In genomic region chr3:9608441-9608905, GRCm38 (mm10) we compare ENCODE assay signal across 7 mouse cellular contexts. TPM values are rescaled to one million over a fixed set of nuclear protein-coding genes. Genes with fewer than 3 reads are reported as not detected.
A peak's percentile ranks its signal among the peaks of the same experiment; 100 is the strongest.
DNase-seq lines count a peak whose midpoint lies in the region; ATAC-seq and TF ChIP-seq lines count a peak whose summit lies in the region.

No protein-coding gene starts in this region.

- no peak for TF ChIP-seq CTCF in ES-Bruce4 (IDR thresholded peaks at IDR 0.05; ENCODE audit: low read depth, low read length)

- under 1% methylated on average over 16 of the region's 16 CpGs for WGBS in hindbrain, embryonic 11.5 days

- no peaks in the 10 kb centered on the region for H3K27me3 ChIP-seq in ES-Bruce4 (ENCODE audit: control insufficient read depth, insufficient read depth, low read length, poor library complexity, severe bottlenecking)
- H3K27me3 ChIP-seq in hindbrain, embryonic 11.5 days (ENCODE audit: control insufficient read depth, insufficient read depth, low read length), result no peaks in the 10 kb centered on the region

- H3K9me3 ChIP-seq in ES-Bruce4 (replicated peaks; ENCODE audit: control insufficient read depth, insufficient read depth, low read length, poor library complexity, severe bottlenecking), result no peaks in the 10 kb centered on the region
- no peaks in the 10 kb centered on the region for H3K9me3 ChIP-seq in hindbrain, embryonic 11.5 days (ENCODE audit: control insufficient read depth, low read length)

- peak overlapping the region; percentile 97 for H3K4me3 ChIP-seq in ES-Bruce4 (ENCODE audit: low read depth, low read length)
- peak overlapping the region; percentile 82 for H3K4me3 ChIP-seq in hindbrain, embryonic 11.5 days (ENCODE audit: low read depth, low read length)

- peak; percentile 36 for TF ChIP-seq POLR2A in ES-Bruce4 (IDR thresholded peaks at IDR 0.05; ENCODE audit: insufficient read depth, low read length)

- peak; percentile 25; the same call in 1 of the 2 replicates for ATAC-seq in hindbrain, embryonic 11.5 days (ENCODE audit: low FRiP score)

- 0 out of 2 replicates have a peak, but pooled peaks have one; percentile 62 for TF ChIP-seq EP300 in ES-Bruce4 (IDR thresholded peaks at IDR 0.05; ENCODE audit: insufficient read depth, low read depth, low read length)

- no peaks in the 10 kb centered on the region for H3K36me3 ChIP-seq in ES-Bruce4 (ENCODE audit: control insufficient read depth, insufficient read depth, low read length, poor library complexity, severe bottlenecking)
- no peaks in the 10 kb centered on the region for H3K36me3 ChIP-seq in hindbrain, embryonic 11.5 days (ENCODE audit: control insufficient read depth, insufficient read depth, low read length)

- peak overlapping the region; percentile 48 for H3K27ac ChIP-seq in ES-Bruce4 (ENCODE audit: insufficient read depth, low read length)
- H3K27ac ChIP-seq in hindbrain, embryonic 11.5 days (ENCODE audit: low read depth, low read length), result peak overlapping the region; percentile 95

- H3K4me1 ChIP-seq in ES-Bruce4 (ENCODE audit: control insufficient read depth, insufficient read depth, low read length), result peaks cover 12% of the 10 kb centered on the region
- peaks cover 8% of the 10 kb centered on the region for H3K4me1 ChIP-seq in hindbrain, embryonic 11.5 days (replicated peaks; ENCODE audit: control insufficient read depth, insufficient read depth, low read length)

- DNase-seq in WW6 (ENCODE audit: low read depth, low spot score), result peak; percentile 63
- DNase-seq in fibroblast of lung, adult 2 months (ENCODE audit: low read depth), result peak; percentile 40
- DNase-seq in hindbrain, embryonic 11.5 days (ENCODE audit: low spot score), result no peak
- peak; percentile 20 to 50 for DNase-seq in layer of hippocampus, postnatal 25 days (ENCODE audit: extremely low spot score in 1 of 2, low spot score in 1 of 2)
- peak; percentile 57 to 68 for DNase-seq in lung, postnatal 4 days
- peak; percentile 43 for DNase-seq in right cerebral cortex, postnatal 14 days

- H3K4me2 ChIP-seq in hindbrain, embryonic 11.5 days (replicated peaks; ENCODE audit: low read depth, low read length), result peak overlapping the region; percentile 81

- H3K9ac ChIP-seq in ES-Bruce4 (ENCODE audit: low read depth, poor library complexity, severe bottlenecking), result peak overlapping the region; percentile 99
- H3K9ac ChIP-seq in hindbrain, embryonic 11.5 days (ENCODE audit: low read depth, low read length), result peak overlapping the region; percentile 95

RNA-seq across cellular contexts. Expression of gene Zfp704, which starts 1.4 kb away (rescaled TPM):
- polyA plus RNA-seq in ES-Bruce4 (2011; ENCODE audit: insufficient read depth, insufficient read length, low read depth, missing spikeins), result 22.0 and 24.7 TPM in 2 replicates
- polyA plus RNA-seq in hindbrain, embryonic 11.5 days (2014; fragmentation: Nextera tagmentation; extraction: Ambion mirVana), result 5.9 and 7.9 TPM in 2 replicates
- total RNA-seq in layer of hippocampus, postnatal 25 days (2021), result 10 to 100 TPM; 32.4 to 34.2 TPM
